Mouse (Mus musculus): ENCODE results near the gene Rftn1. TPM values are rescaled to one million over a fixed set of nuclear protein-coding genes. Genes with fewer than 3 reads are reported as not detected.
"Not testable (repeated sequence)": the region's sequence is repeated elsewhere in the genome, so short reads cannot be mapped to it uniquely, and the experiment has no call there.

The Rftn1 gene
- polyA plus RNA-seq, 1 experiment from 2014 or later: 11.2 TPM

DNA sequence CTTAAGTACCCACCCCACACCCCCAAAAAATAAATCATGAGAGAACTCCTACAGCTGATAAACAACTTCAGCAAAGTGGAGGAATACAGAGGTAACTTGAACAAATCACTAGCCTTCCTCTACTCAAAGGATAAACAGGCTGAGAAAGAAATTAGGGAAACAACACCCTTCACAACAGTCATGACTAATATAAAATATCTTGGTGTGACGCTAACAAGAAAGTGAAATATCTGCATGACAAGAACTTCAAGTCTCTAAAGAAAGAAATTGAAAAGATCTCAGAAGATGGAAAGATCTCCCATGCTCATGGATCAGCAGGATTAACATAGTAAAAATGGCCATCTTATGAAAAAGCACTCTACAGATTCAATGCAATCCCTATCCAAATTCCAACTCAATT, 15.8 kb upstream of the Rftn1 start:
- H3K4me3 ChIP-seq (ENCODE audit: low read depth, low read length); H3K27ac ChIP-seq (ENCODE audit: low read depth, low read length); H3K4me1 ChIP-seq (ENCODE audit: control insufficient read depth, insufficient read depth, low read length); ATAC-seq (replicated peaks; ENCODE audit: insufficient number of reproducible peaks, low FRiP score, low TSS enrichment); H3K4me2 ChIP-seq; H3K9me3 ChIP-seq (replicated peaks; ENCODE audit: control insufficient read depth, low read length); H3K36me3 ChIP-seq (ENCODE audit: control insufficient read depth, insufficient read depth, low read length); H3K27me3 ChIP-seq (ENCODE audit: control insufficient read depth, insufficient read depth, low read length); H3K9ac ChIP-seq (ENCODE audit: low read depth, low read length): not testable (repeated sequence)
- WGBS (ENCODE audit: insufficient replicate concordance): 81% methylated on average over 1 of the region's 1 CpGs

DNA sequence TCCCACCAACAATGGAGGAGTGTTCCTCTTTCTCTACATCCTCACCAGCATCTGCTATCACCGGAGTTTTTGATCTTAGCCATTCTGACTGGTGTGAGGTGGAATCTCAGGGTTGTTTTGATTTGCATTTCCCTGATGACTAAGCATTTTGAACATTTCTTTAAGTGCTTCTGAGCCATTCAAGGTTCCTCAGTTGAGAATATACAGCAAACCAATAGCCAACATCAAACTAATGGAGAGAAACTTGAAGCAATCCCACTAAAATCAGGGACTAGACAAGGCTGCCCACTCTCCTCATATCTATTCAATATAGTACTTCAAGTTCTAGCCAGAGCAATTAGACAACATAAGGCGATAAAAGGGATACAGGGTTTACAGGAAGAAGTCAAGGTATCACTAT, 15.4 kb upstream of the Rftn1 start:
- not testable (repeated sequence) for H3K4me3 ChIP-seq (ENCODE audit: low read depth, low read length); ATAC-seq (replicated peaks; ENCODE audit: insufficient number of reproducible peaks, low FRiP score, low TSS enrichment); H3K36me3 ChIP-seq (ENCODE audit: control insufficient read depth, insufficient read depth, low read length); H3K9me3 ChIP-seq (replicated peaks; ENCODE audit: control insufficient read depth, low read length); H3K9ac ChIP-seq (ENCODE audit: low read depth, low read length); H3K27me3 ChIP-seq (ENCODE audit: control insufficient read depth, insufficient read depth, low read length); H3K4me2 ChIP-seq; H3K4me1 ChIP-seq (ENCODE audit: control insufficient read depth, insufficient read depth, low read length); H3K27ac ChIP-seq (ENCODE audit: low read depth, low read length)
- WGBS (ENCODE audit: insufficient replicate concordance): 71% methylated on average over 2 of the region's 2 CpGs

DNA sequence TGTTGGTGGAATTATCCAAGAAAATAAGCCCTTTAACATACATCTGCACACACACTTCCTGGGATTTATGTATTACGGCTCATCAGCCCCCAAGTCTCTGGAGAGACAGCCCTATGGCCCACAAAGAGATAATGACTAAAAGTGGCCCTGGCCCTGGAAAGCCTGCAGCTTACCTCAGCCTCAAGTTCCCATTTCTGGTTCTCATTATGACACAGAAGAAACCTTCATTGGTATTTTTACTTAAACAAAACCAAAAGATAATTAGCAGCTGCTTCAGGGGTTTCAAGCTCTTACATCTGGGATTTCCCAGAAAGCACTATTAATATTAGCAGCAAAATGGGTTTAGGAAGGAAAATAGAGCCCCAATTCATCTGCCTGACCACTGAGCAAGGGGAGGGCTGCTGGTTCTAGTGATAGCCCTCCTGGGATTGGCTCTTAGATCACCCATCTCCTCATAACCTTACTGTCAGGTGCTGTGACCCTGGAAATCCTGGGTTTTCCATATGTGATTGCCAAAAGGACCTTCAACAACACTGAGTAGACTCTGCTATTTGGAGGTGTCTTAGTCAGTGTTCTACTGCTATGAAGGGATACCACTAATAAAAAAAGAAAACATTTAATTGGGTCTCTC, 14.8 kb upstream of the Rftn1 start:
- Histone ChIP-seq H3K27me3 (ENCODE audit: control insufficient read depth, insufficient read depth, low read length) (peaks cover 3% of the 10 kb centered on the region; the same call in 1 of the 2 replicates), H3K4me2 (no peak overlapping the region), H3K27ac (ENCODE audit: low read depth, low read length) (no peak overlapping the region), H3K4me1 (ENCODE audit: control insufficient read depth, insufficient read depth, low read length) (no peaks in the 10 kb centered on the region), H3K36me3 (ENCODE audit: control insufficient read depth, insufficient read depth, low read length) (no peaks in the 10 kb centered on the region), H3K9me3 (replicated peaks; ENCODE audit: control insufficient read depth, low read length) (no peaks in the 10 kb centered on the region), H3K9ac (ENCODE audit: low read depth, low read length) (no peak overlapping the region), H3K4me3 (ENCODE audit: low read depth, low read length) (no peak overlapping the region)
- 85% methylated on average over 1 of the region's 1 CpGs for WGBS (ENCODE audit: insufficient replicate concordance)
- ATAC-seq (replicated peaks; ENCODE audit: insufficient number of reproducible peaks, low FRiP score, low TSS enrichment): no peak

DNA sequence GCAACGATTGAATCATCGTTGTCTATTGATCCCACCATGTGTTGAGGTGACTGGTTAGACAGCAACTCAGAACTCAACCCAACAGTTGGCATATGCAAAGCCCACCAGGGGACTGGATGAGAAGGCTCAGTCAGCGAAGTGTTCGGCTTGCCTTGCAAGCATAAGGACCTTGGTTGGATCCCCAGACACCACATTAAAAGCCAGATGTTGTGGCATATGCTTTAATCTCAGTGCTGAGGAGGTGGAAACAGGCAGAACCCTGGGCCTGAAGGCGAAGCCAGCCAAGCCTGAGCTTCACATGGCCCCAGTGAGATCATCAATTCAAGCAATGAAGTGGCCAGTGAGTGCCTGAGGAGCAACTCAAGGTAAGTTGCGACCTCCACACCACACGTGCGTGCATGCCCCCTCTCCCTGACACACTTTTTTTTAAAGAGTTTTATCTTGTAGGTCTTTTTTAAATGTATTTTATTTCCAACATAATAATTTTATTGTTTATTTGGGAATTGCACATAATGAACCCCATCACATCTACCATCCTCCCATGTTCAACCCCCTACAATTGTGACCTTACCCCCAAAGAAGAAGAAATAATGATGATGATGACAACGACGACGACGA, 11.5 kb upstream of the Rftn1 start:
- Histone ChIP-seq H3K36me3 (ENCODE audit: control insufficient read depth, insufficient read depth, low read length) (no peaks in the 10 kb centered on the region), H3K4me1 (ENCODE audit: control insufficient read depth, insufficient read depth, low read length) (no peaks in the 10 kb centered on the region), H3K9me3 (replicated peaks; ENCODE audit: control insufficient read depth, low read length) (no peaks in the 10 kb centered on the region), H3K9ac (ENCODE audit: low read depth, low read length) (no peak overlapping the region), H3K4me2 (no peak overlapping the region), H3K4me3 (ENCODE audit: low read depth, low read length) (no peak overlapping the region), H3K27me3 (ENCODE audit: control insufficient read depth, insufficient read depth, low read length) (peaks cover 3% of the 10 kb centered on the region; the same call in 1 of the 2 replicates), H3K27ac (ENCODE audit: low read depth, low read length) (no peak overlapping the region)
- 86% methylated on average over 12 of the region's 12 CpGs for WGBS (ENCODE audit: insufficient replicate concordance)
- no peak for ATAC-seq (replicated peaks; ENCODE audit: insufficient number of reproducible peaks, low FRiP score, low TSS enrichment)

DNA sequence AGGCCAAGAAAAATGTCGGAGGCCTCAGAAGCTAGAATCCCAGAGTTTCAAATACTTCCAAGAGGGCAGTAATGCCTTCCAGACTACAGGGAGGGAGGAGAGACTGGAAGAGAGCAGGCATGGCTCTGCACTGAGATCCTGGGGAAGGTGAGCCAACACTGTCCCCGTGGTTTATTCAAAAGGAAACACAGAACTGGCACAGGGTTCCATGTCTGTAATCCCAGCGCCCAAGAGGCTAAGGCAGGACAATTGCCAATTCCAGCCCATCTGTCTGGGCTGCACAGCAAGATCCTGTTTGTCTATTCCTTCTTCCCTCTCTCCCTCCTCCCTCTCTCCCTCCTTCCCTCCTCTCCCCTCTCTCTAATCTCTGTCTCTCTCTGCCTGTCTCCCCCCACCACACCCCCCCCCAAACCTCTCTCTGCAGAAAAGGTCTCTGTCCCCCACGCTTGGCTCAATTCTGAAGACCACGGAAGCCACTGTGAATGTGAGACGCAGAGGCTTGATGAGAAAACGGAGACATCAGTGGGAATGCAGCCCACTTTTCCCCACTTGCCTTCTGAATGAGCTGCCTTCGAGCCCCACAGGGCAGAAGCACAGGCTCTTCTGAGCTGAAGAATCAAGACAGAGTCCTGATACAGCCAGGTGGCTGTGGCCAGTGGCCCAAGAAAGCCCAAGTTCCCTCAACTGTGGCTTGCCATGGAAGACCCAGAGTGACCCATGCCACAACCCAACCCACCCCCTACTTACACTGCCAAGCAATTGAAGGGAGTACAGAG, 8.8 kb upstream of the Rftn1 start:
- no peak overlapping the region for H3K27ac ChIP-seq (ENCODE audit: low read depth, low read length)
- H3K4me3 ChIP-seq (ENCODE audit: low read depth, low read length): no peak overlapping the region
- H3K4me2 ChIP-seq: no peak overlapping the region
- 76% methylated on average over 8 of the region's 8 CpGs for WGBS (ENCODE audit: insufficient replicate concordance)
- H3K4me1 ChIP-seq (ENCODE audit: control insufficient read depth, insufficient read depth, low read length): no peaks in the 10 kb centered on the region
- no peaks in the 10 kb centered on the region for H3K9me3 ChIP-seq (replicated peaks; ENCODE audit: control insufficient read depth, low read length)
- ATAC-seq (replicated peaks; ENCODE audit: insufficient number of reproducible peaks, low FRiP score, low TSS enrichment): no peak
- H3K9ac ChIP-seq (ENCODE audit: low read depth, low read length): no peak overlapping the region
- no peaks in the 10 kb centered on the region for H3K36me3 ChIP-seq (ENCODE audit: control insufficient read depth, insufficient read depth, low read length)
- peaks cover 3% of the 10 kb centered on the region; the same call in 1 of the 2 replicates for H3K27me3 ChIP-seq (ENCODE audit: control insufficient read depth, insufficient read depth, low read length)

DNA sequence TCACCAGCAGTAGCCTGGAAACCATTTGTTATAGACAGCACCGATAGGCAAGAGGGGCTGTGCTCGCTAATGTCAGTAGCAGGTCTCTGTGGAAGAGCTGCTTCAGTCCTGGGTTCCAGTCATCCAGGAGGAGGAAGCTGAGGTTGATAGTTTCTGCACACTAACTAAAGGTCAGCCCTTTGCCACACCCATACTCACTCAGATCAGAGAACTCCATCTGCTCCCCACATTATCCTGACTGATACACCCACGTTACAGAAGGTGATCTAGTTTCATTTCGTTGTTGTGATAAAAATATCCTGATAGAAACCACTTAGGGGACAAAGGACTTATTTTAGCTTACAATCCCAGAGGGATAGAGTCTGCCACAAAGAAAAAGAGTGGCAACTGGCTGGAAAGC, 7.1 kb upstream of the Rftn1 start:
- H3K27me3 ChIP-seq (ENCODE audit: control insufficient read depth, insufficient read depth, low read length): peaks cover 9% of the 10 kb centered on the region; the same call in 1 of the 2 replicates
- no peaks in the 10 kb centered on the region for H3K36me3 ChIP-seq (ENCODE audit: control insufficient read depth, insufficient read depth, low read length)
- H3K9me3 ChIP-seq (replicated peaks; ENCODE audit: control insufficient read depth, low read length): no peaks in the 10 kb centered on the region
- WGBS (ENCODE audit: insufficient replicate concordance): 72% methylated on average over 4 of the region's 4 CpGs
- no peak overlapping the region for H3K27ac ChIP-seq (ENCODE audit: low read depth, low read length)
- H3K4me1 ChIP-seq (ENCODE audit: control insufficient read depth, insufficient read depth, low read length): no peaks in the 10 kb centered on the region
- H3K9ac ChIP-seq (ENCODE audit: low read depth, low read length): no peak overlapping the region
- H3K4me3 ChIP-seq (ENCODE audit: low read depth, low read length): no peak overlapping the region
- no peak overlapping the region for H3K4me2 ChIP-seq
- no peak for ATAC-seq (replicated peaks; ENCODE audit: insufficient number of reproducible peaks, low FRiP score, low TSS enrichment)

DNA sequence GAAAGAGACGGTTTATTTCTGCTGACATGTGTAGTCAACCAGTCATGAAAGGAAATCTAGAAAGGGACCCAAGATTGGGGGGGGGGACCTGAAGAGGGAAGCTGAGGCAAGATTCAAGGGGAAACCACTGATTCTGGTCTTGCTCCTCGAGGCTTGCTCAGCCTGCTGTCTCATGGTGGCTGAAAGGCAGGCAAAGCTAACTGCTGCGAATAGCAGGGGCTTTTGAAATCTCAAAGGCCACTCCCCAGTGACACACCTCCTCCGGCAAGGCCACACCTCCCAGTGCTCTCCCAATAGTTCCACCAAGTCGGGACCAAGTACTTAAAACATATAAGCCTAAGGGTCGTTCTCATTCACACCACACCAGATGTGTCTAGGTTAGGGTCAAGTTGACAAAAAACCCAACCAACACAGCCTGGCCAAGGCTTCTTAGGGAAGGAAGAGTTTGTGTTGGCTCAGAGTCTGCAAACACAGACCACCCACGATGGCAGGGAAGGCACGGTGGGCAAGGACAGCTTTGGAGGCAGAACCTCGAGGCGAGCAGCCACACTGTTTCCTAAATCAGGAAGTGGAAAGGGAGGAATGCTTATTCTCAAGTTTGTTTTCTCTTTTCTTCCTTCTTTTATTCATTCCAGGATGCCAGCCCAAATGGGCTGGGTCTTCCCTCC, 5.7 kb upstream of the Rftn1 start:
- no peak overlapping the region for H3K9ac ChIP-seq (ENCODE audit: low read depth, low read length)
- H3K4me2 ChIP-seq: no peak overlapping the region
- no peaks in the 10 kb centered on the region for H3K9me3 ChIP-seq (replicated peaks; ENCODE audit: control insufficient read depth, low read length)
- no peak for ATAC-seq (replicated peaks; ENCODE audit: insufficient number of reproducible peaks, low FRiP score, low TSS enrichment)
- H3K4me3 ChIP-seq (ENCODE audit: low read depth, low read length): no peak overlapping the region
- 35% methylated on average over 10 of the region's 10 CpGs for WGBS (ENCODE audit: insufficient replicate concordance)
- H3K4me1 ChIP-seq (ENCODE audit: control insufficient read depth, insufficient read depth, low read length): no peaks in the 10 kb centered on the region
- peaks cover 17% of the 10 kb centered on the region for H3K27me3 ChIP-seq (ENCODE audit: control insufficient read depth, insufficient read depth, low read length)
- no peaks in the 10 kb centered on the region for H3K36me3 ChIP-seq (ENCODE audit: control insufficient read depth, insufficient read depth, low read length)
- H3K27ac ChIP-seq (ENCODE audit: low read depth, low read length): no peak overlapping the region

DNA sequence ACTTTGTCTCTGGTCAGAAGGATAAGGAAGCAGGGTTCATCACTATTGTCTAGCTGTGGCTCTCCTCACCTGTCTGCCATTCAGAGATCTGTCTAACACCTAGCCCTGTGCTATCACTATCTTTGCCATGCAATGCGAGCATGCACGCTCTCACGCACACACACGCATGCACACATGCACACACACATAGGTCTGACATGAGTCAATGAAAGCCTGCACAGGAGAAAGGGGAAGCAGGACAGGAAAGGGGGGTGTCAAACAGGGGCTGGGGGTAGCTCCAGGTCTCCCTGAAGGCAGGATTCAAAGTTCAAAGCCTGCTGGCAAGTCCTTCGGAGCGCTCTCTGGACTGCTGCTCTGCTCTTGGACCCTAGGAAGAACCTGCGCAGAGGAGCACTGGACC, 4.9 kb upstream of the Rftn1 start:
- Histone ChIP-seq H3K27ac (ENCODE audit: low read depth, low read length) (no peak overlapping the region), H3K9ac (ENCODE audit: low read depth, low read length) (no peak overlapping the region), H3K36me3 (ENCODE audit: control insufficient read depth, insufficient read depth, low read length) (no peaks in the 10 kb centered on the region), H3K4me2 (no peak overlapping the region), H3K27me3 (ENCODE audit: control insufficient read depth, insufficient read depth, low read length) (peaks cover 20% of the 10 kb centered on the region), H3K4me3 (ENCODE audit: low read depth, low read length) (no peak overlapping the region), H3K9me3 (replicated peaks; ENCODE audit: control insufficient read depth, low read length) (no peaks in the 10 kb centered on the region), H3K4me1 (ENCODE audit: control insufficient read depth, insufficient read depth, low read length) (no peaks in the 10 kb centered on the region)
- no peak for ATAC-seq (replicated peaks; ENCODE audit: insufficient number of reproducible peaks, low FRiP score, low TSS enrichment)
- WGBS (ENCODE audit: insufficient replicate concordance): 90% methylated on average over 7 of the region's 7 CpGs
